Mouse (Mus musculus): Measurements from ENCODE around the gene Kcnma1. TPM values are rescaled to one million over a fixed set of nuclear protein-coding genes. Genes with fewer than 3 reads are reported as not detected.

The Kcnma1 gene
- total RNA-seq, 2 experiments from 2014 or later, result 44.2 to 47.3 TPM

DNA sequence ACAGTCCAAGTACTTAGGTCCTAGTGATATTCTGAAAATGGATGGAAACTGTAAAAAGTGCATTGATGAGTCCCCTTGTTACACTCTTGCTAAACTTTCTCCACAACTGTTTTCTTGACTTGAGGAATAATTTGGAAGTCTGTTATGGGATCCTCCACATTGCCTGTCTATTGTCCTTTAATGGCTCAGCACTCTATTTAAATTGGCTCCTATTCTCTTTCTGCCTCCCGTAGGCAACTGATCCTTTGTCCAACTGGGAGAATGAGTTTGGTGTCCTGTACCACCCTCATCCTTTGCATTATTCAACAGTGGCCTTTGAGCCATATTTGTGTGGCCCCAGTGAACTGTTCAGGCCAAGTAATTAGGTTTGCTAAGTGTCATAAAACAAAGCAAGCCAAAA lies 616.6 kb downstream of the Kcnma1 start:
- no peak for DNase-seq
- intact Hi-C loops (cut with DNase I), result no loop called here

DNA sequence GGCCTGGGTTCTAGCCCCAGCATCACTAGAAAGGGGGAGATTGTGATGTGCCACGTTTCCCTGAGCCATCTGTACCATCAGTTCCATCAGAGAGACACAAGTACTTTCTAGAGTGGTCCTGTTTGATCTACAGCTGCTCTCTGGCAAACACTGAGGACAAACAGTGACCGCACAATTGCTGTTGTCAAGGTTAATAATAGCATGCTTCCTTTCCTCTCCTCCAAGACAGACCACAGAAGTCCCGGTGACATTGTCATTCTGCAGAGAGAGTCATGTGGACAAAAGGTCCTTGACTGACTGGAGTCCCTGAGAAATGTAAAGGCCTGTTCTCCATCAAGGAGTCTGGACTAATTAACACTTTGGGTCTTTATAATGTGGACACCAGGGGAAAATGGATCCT lies 622.7 kb downstream of the Kcnma1 start:
- intact Hi-C loops (cut with DNase I), result no loop called here
- DNase-seq, result no peak

DNA sequence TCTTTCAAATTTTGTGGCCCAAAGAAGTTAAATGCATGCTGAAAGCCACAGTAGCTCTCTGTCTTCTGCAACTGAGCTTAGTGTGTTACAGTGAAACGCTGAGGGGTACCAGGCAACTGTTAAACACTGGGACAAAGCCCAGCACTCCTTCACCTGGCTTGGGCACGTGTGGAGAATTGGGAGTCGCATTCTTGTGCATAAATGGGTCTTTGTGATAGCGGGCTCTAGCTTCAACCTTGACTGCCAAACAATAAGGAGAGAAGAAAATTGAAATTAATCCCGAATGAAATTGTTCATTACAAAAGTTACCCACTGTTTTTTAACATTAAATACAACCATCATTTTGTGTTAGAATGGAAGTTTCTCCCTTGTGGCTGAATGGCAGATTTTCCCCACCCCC lies 623.5 kb downstream of the Kcnma1 start:
- intact Hi-C loops (cut with DNase I), result no loop called here
- DNase-seq, result no peak

DNA sequence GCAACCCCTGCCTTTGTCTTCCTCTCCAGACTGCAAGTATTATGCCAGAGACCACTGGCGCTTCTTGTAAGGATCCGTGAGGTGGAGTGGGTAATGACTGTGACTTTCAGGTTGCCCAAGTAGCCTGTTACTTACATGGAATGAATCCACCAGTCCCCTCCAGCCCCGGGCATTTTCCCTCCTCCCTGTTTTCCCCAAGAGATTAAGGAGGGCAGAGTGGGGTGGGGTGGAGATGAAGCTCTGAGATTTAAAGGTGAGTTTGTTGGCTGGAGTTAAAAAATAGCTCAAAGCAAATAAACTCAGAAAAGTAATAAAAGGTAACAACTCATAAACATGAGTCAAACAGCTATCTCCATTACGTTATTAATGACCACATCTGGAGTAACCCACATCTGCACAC lies 624.1 kb downstream of the Kcnma1 start:
- DNase-seq, result no peak
- intact Hi-C loops (cut with DNase I), result no loop called here

DNA sequence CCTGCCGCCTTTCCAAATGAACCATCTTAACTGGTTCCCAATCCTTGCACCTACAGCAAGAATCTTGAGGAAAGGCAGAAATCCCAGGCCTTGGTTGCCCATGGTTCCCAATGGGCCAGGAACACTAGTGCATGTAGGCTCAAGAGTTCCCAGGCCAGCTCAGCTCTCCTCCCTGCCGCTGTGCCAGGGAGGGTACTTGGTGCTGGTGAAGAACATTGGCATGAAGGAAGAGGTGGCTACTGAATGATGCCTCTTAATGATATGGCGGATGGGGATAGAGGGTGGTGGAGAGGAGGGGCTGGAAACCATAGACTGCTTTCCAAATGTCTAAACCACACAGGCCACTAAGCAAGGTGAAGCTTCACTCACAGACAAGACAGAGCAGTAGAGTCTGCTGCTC lies 627.5 kb downstream of the Kcnma1 start:
- no peak for DNase-seq
- intact Hi-C loops (cut with DNase I), result no loop called here

DNA sequence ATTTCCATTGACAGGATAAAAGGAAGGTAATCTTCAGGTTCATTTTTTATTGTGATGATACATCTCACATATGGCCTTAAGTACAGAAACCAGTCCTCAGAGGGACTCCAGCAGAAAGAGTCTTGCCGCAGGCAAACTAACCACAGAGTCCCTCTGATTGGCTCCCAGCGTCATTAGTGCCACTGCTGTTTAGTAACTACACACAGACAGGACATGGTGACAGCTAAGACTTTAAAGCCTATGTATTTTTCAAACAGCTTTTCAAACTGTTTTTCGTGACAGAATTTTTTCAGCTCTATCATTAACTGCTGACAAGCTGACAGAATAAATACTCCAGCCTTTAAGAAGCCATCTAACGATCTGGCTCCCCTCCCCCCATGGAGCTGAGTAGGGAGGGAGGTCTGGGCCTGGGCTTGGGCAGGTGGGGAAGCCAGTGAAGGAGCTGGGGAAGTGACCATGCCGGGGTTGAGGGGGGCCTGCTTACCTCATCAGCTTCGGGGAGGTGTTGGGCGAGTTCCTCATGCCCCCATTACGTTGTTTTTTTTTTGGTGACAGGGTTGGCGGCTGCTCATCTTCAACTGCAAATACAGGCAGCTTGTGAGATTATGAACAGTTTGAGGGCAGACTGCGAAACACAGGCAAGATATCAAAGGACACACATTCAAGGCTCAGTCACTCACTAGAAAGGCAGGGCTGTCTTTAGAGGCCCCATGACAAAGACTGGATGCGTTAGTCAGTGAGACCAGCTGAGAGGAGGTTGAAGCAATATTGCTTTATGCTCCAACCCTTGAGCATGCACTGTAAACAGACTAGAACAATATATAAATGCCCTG lies 628.3 kb downstream of the Kcnma1 start:
- intact Hi-C loops (cut with DNase I), result no loop called here
- no peak for DNase-seq

DNA sequence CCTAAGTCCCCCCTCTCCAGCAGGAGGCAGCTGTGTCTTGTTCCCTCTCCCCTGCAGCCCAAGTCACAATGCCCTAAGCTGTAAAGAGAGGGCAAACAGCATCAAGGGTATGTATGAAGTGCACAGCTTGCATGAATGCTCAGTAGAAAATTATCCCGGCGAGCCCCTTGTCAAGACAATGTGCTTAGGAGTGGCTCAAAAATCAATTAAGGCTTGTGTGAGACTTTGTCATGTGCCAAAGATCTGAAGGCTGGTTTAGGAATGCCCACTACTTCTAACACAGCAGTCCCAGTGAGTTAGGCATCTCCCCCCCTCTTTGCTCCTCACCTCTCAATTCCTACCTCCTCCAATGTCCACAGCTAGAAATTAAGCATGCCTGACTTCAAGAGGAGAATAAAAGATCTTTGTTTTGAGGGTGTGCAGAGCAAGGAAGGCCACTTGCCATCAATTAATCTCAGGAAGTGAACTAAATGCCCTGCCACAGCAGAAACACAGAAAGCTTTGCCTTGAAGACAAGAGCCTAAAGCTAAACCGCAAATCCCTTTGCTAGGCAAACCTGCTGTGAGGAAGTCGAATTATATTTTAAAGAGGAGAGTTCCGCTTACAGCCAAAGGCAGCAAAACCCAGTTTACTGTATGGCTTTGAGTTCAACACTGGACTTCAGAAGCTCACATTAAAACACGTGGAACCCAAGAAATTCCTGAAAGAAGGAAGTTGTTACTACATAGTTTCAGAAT lies 635.8 kb downstream of the Kcnma1 start:
- no peak for DNase-seq
- intact Hi-C loops (cut with DNase I), result no loop called here

DNA sequence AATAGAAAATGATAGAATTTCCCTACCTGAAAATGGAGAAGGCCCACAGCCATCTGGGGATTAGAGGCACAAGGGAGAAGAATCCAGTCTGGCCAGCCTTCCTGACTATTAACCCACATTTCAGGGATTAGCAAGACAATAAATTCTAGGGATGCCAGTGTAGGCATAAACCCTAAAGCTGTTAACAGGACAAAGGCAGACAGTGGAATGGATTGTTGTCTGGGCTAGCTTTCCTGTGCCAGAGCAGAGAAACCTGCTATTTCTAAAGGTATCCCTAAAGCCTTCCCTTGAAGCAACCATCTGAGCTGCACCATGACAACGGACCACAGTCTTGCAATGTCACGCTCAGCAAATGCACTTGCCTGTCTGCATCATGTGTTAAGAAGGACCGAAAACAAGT lies 642.3 kb downstream of the Kcnma1 start:
- intact Hi-C loops (cut with DNase I), result no loop called here

DNA sequence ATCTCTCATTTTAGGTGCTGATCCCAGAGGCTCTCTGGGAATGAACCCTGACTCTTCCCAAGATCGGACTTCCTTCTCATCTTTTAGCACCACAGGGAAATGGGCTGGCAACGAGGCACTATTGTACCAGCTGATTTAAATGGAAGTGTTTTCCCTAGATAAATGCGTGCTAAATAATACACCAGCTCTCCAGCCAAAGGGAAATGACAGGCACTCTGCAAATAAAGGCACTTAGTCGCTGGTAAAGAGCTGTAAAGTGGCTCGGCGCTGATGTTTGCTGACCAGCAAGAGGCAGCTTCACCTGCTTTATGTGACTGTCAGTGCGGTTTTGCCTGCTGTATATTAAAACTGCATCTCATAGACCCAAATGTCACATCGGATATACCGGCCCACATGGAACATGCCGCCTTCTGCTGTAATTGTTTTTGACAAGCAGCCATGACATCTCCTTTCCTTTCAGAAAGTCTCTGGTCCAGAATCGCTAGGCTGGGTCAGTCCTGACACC lies 653.7 kb downstream of the Kcnma1 start:
- no peak for DNase-seq
- intact Hi-C loops (cut with DNase I), result no loop called here

More for the DNA sequence above, 642.3 kb downstream of the Kcnma1 start:
- DNase-seq, result no peak

DNA sequence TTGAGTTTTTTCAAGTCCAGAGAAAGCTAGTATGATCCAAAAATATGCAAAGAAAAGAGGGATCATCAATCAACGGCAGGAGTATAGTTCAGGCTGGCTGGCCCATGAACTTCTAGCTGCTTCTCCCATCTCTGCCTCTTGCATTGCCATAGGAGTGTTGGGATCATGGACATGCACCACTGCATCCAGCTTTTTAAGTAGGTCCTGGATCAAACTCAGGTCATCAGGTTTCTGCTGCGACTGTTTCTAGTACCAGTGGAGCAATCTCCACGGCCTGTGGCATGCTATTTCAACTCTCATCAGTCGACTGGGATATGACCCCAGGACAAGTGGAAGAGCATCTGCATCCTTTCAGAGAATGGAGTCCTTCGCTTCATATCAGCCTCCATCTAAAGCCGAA lies 655.5 kb downstream of the Kcnma1 start:
- no peak for DNase-seq
- intact Hi-C loops (cut with DNase I), result no loop called here

DNA sequence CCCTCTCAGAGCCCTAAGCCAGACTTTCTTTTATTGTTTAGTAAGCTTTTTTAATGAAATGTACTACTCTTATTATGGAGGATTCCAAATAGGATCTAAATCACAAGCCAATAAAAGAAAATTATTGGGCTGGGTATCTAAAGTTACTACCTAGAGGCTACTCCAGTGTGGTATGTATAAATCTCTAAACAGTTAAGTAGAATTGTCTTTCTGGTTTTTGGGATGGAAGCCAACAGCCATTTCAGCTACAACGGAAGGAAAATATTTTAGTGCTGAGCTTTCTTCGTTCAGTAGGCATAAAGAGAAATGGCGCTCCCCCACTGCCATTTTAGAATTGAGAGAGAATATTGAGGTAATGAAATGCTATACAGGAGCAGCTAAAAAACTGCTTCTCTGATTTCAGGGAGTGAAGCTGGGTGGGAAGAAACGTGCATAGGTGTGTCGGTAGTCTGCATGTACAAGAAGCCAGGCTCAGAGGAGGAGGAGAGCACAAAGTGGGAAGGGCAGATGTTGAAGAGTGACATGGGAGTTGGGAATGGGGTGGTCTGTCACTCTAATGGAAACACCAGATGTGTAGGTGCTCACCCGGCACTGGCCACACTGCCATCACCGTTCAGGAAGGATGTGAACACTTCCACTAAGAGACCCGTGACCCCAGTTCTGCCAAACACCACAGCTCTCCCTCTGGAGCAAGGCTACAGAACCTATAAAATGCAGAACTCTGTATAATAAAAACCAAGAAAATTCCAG lies 656.6 kb downstream of the Kcnma1 start:
- no peak for DNase-seq
- intact Hi-C loops (cut with DNase I), result no loop called here

DNA sequence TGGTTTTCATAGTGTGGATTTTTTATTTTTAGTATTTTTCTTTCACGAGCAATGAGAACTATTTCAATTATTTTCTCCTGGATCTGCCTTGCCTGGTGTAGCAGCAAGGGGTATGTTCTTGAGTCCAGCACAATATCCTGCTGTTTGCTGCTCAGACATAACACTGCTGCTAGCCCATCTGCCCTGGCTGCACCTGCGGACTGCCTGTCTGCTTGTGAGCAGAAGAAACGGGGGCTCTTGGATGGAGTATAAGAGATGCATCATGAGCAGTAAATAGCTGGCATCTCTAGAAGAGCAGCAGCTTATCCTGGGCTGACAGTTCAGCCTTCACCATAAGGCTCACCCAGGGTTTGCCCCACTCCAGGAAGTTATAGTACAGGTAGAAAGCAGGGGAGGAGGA lies 687.5 kb downstream of the Kcnma1 start:
- intact Hi-C loops (cut with DNase I), result no loop called here
- DNase-seq, result no peak

DNA sequence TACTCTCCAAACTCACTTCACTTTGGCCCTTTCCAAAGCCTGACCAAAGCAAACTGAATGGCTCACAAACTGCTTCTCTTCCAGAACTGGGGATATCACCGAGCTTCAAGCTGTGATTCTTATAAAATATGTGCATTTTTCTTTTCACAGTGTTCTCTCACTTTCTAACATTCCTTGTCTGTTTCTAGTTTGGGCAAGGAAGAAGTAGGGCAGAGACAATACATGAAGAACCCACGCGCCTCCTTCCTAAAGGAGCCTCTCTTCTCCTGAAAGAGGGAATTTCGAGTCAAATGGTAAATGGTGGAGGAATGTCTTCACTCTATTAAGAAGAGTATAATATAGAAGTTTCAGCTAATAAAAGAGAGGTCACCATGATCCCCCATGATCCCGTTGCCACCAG lies 709.0 kb downstream of the Kcnma1 start:
- intact Hi-C loops (cut with DNase I), result no loop called here
- DNase-seq, result no peak

DNA sequence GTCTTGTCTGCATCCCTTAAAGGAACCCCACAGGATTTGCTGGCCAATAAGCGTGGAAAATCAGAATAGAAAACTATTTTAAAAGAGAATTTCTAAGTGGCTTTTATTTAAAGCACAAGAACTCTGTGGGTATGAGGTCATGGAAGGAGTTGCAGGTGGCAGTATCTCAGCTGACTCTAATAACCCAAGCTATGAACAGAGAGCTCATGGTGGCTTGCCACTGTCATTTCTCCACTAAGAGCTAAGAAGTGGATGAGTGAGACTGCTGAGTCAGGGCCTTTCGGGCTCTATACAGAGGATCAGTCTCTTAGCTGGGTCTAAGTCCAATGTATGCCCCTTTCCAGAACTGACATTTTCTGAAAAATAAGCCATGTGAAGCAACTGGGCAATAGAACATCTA lies 713.8 kb downstream of the Kcnma1 start:
- DNase-seq, result no peak
- intact Hi-C loops (cut with DNase I), result no loop called here

DNA sequence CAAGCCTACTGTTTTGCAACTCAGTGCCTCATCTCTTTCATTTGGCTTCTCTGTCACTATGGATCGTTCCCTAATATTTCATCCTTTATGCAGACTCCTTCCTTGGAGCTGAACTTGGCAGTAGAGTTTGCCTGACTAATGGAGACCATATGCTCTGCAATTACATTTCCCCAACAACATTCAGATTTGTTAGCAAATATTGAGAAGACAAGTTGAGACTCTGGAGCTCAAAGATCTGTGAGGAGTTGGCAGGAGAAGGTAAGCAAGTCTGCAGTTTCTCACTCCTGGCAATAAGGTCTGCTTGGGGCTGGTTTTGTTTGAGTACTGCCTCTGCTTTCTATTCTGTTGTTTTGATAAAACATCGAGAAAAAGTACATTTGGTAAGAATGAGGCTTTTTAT lies 723.7 kb downstream of the Kcnma1 start:
- intact Hi-C loops (cut with DNase I), result no loop called here
- no peak for DNase-seq

DNA sequence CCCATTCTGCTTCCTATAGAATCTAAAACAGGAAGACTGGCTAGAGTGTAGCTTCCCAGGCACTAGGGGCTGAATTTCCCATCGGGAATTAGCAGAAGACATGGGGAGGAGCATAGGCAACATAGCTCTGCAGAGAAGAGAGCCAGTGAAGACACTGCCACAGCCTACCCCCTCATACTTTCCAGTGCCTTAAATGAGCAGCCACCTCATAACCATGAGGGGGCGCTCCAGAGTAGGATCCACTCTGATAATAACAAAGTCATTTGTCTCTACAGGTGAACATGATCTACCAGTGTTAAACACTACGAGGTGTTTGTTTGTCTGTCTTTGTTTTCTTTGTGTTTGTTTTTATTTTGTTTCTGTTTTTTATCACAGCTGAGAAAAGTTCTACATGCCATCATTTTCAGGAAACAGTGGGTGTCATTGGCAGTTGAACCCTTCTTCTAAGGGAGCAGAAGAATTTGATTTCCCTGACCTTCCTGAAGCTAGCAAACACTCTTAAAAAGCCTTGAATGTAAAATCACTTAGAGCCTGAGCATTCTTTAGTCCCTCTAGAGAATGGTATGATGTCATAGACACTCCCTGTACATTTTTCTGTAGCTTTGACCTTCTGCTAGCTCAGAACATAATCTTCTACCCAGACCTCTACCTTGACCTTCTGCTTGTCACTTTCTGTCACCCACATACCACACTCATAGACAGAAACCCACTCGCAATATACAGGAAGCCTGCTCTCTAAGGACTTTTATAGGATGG lies 747.6 kb downstream of the Kcnma1 start:
- DNase-seq, result no peak
- intact Hi-C loops (cut with DNase I), result no loop called here

DNA sequence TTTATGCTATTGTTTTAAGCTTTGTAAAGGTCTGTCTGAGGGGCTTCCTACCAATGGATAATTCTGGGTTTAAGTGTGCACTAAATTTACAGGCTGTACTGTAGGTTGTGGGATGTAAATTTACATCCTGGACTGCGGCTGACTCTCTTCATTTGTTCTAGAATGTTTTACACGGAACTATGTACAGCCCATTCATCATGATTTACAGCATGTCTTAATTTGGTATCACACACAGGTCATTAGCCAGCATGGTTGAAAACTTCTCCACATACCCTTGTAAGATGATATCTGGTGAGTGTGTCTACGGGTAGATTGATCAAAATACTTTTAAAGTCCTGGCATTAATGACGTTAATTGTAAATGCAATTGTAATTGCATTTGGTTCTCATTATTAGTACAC lies 761.1 kb downstream of the Kcnma1 start:
- DNase-seq, result no peak
- intact Hi-C loops (cut with DNase I), result no loop called here

DNA sequence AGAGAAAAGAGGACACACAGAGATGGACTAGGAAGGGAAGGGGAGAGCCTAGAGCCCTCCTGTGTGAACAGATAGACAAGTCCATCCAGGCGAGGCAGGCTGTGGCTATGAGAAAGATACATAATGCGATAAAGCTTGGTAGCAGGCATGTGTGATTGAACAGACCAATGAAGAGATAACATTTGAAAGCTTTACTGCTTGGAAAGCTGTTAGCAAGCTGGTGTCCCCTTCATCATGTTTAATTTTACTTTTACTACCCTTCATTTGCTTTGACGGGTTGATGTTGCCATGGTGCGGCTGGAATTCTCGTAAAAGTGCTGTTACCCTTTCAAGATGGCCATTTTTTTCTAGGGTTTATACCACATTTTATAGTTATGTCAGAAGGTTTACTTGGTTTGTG lies 769.8 kb downstream of the Kcnma1 start:
- intact Hi-C loops (cut with DNase I), result no loop called here
- no peak for DNase-seq

DNA sequence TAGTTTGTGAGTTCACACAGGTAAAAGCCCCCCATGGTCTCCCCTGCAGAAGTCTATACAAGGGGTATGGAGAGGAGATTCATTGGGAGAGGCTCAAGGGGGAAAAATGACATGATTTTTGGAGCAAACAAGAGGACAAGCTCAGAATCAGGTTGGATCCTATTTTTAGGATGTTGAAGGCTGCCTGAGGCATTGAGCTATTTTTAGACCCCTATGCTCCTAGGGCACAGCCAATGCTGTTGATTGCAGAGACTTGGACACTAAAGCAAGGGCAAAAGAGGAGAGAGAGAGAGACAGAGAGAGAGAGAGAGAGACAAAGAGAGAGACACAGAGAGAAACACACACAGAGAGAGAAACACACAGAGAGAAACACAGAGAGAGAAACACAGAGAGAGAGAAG lies 770.4 kb downstream of the Kcnma1 start:
- no peak for DNase-seq
- intact Hi-C loops (cut with DNase I), result no loop called here
